Mouse (Mus musculus) E14TG2a.4 (cell line): ENCODE measurements at regions not wholly inside any gene's neighbourhood (a gene's known extent, or its start where the extent isn't known, plus 50 kb on each side); places are given as distances from the start of the nearest gene placed in this dataset.

Experiments used
- CTCF ChIP-seq: conservative IDR thresholded peaks from 2 replicates; pipeline ENCODE4 v1.5.1; 2014; ENCODE audit warnings: low read length
- NANOG ChIP-seq: IDR thresholded peaks from 2 replicates; pipeline ENCODE4 v1.6.1; 2014; ENCODE audit warnings: borderline replicate concordance, low read length, mixed read lengths
- POU5F1 ChIP-seq: IDR thresholded peaks from 2 replicates; pipeline ENCODE4 v1.6.1; 2014; ENCODE audit warnings: low read length, borderline replicate concordance

GRCm38 (mm10) chr3:151333867-151334341 lies 103.8 kb upstream of the Adgrl4 start:
- TF ChIP-seq CTCF: no peak
- no peak for TF ChIP-seq POU5F1
- no peak for TF ChIP-seq NANOG
